Mouse (Mus musculus) erythroblast, adult 5-6 weeks (primary cell): ENCODE data around the gene Zfyve1. TPM values are rescaled to one million over a fixed set of nuclear protein-coding genes. Genes with fewer than 3 reads are reported as not detected.

Source experiments
- ATAC-seq: replicated peaks from 2 replicates; pipeline ENCODE4 v1.8.0; 2016; ENCODE audit warnings: moderate number of reproducible peaks, mild to moderate bottlenecking, moderate TSS enrichment, inconsistent platforms; ENCODE audit not compliant: poor library complexity, low FRiP score, severe bottlenecking
- total RNA-seq, 2 experiments: library from RNA; stranded (forward) in 1 of 2; stranded (reverse) in 1 of 2; fragments of 150-400 nt in 1 of 2; fragments of 200-764, 138-1000 nt in 1 of 2; gene quantifications; 2 replicates each; pipeline versions ENCODE4 v1.2.3 to v1.2.4; 2015 to 2017; ENCODE audit warnings: low replicate concordance in 2 of 2

Zfyve1 gene
- total RNA-seq, 2 experiments from 2014 or later, result 28.3 to 31.3 TPM

DNA sequence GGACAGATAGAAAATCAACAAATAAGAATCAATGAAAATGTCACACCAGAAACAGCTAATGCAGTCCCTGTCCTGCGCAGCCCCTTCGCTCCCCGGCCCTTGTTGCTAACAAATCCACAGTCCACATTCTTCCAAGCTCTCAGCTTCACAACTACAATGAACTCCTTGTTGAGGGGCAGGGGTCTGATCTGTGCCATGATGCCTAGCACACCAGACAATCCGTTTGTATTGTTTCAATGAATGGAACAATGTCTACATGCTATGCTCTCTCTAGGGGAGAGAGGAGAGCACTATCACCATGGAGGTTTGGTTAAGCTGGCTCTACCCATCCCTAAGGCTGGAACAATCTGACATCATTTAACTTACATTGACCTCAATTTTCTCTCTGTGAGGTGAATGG, 14.3 kb downstream of the Zfyve1 start:
- no peak for ATAC-seq

DNA sequence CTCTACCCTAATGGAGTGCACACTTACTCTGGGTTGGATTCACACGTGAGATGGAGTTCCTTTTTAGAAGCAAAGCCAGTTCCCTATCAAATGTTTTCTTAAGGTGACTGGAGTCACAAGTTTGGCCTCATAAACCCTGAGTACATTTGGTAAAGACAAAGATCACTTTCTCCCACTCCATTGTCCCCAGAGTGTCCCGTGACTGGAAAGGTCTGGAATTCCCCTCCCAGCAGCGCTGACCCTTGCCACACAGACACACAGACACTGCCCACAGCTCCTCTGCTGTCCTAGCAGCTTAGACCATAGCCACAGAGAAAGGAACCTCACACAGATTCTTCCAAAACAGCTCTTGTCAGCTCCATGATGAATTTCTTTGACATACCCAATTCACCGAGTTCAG, 14.9 kb downstream of the Zfyve1 start:
- no peak for ATAC-seq

DNA sequence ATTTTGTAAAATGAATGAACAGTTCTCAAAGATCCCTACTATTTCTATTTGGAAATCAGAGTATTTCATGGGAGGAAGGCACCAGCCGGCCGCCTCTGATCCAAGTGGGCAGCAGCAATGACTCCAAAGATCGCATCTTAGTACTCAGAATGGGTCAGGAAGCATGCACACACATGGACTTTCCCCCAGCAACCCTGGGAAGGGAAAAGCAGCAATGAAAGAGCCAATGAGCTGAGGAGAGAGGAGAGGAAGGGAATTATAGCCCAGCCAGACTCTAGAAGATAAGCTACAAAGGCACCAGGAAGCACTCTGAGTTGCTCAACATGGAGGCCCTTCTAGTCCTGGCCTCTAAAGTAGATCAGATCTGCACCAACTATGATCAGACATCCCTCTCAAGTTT, 16.7 kb downstream of the Zfyve1 start:
- no peak for ATAC-seq

DNA sequence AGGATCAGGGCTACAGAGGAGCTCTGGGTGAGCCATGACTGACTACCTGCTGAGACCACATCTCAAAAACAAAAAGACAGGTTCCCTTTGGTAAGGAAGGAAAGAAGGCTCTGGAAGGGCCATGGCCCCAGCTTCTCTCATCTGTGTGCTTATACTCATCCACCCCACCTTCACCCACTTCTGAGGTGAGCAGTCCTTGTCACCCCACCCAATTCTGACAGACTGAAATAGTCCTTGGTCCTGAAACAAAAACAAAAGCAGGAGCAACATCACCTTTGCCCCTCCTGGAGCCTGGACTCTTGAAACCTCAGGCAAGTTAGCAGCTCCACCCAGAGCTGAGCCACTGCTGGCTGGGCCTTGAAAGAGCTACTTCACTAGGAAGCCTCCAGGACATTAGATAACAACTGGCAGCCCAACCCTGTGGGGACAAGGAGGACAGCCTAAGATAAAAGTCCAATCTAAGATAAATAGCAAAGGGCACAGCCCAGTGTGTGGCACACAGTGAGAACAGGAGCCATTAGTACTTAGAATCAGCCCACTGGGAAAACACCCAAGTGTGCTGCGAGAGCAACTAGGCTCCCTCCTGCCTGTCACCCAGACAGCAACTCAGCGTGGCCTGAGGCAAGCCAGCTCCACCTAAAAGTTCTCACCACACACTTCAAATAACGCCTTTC, 18.0 kb downstream of the Zfyve1 start:
- ATAC-seq, result peak; percentile 95

DNA sequence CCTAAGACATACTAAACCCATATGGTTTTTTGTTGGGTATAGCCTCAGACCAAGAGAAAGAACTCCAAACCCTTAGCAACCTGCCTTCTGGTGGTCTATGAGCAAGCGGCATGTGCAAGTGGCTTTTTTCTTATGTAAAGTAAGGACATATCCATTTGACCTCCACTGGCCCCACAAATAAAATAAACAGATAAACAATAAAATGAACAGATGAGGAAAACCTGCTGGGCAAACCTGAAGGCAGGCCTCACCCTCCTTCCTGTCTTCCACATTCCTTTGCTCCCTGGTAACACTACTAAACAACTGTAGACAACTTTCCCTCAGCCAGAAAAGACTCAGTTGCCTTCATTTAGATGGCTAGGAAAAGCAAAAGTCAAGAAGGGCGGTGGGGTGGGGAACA, 18.7 kb downstream of the Zfyve1 start:
- ATAC-seq, result no peak

DNA sequence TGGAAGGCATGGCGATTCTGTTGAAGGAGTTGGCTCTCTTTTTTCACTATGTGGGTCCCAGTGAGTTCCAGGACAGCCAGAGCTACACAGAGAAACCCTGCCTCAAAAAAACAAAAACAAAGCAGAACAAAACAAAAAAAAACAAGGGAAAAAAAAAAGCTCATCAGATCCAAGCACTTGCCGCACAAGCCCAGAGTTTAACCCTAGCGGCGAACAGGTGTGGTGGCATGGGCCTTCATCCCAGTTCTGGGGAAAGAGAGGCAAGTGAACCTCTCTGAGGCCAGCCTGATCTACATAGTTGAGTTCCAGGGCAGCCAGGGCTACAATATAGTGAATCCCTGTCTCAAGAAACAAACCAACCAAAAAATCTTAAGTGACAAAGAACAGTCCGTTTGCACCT, 19.6 kb downstream of the Zfyve1 start:
- no peak for ATAC-seq

DNA sequence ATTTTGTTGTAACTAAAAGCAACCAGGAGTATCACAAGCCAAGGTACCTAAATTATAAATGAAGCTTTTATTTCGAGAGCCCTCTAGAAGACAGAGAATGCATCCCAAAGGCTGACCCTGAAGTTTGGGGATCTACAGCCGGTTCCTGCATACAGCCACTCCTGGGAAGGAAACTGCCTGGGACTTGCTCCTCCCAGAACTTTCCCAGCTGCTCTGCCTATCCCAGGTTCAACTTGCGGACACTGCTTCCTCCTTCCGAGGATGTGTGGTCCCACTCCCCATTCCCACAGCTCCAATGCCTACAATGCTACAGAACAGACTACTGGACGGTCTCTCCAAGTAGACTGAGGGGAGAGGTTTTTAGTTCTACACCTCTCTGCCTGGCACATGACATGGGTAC, 24.3 kb downstream of the Zfyve1 start:
- ATAC-seq, result no peak

- no peak for ATAC-seq
Measured at GRCm38 (mm10) chr12:83569866-83570265, 27.2 kb downstream of the Zfyve1 start.

GRCm38 (mm10) chr12:83562589-83562988, 34.4 kb downstream of the Zfyve1 start:
- ATAC-seq, result no peak

DNA sequence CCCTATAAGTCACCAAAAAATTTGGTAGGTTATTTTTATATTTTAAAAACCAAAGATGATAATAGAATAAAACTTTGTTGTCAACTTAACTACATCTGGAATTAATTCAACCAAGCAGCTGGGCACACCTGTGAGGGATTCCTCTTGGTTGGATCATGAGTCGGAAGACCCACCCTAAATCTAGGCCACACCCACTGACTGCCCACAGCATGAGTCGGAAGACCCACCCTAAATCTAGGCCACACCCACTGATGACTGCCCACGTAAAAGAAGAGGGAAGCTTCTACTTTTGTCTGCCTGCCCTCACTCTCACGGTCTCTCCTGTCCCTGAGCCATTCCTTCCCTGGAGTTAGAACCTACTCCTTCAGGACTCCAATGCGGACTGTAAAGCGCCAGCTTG, 36.8 kb downstream of the Zfyve1 start:
- 0 out of 2 replicates have a peak, but pooled peaks have one; percentile 63 for ATAC-seq

GRCm38 (mm10) chr12:83558496-83558895, 38.5 kb downstream of the Zfyve1 start:
- ATAC-seq, result no peak

- ATAC-seq, result no peak
Measured at GRCm38 (mm10) chr12:83555605-83556004, 41.4 kb downstream of the Zfyve1 start.

- ATAC-seq, result no peak
Measured at GRCm38 (mm10) chr12:83553816-83554215, 43.2 kb downstream of the Zfyve1 start.

DNA sequence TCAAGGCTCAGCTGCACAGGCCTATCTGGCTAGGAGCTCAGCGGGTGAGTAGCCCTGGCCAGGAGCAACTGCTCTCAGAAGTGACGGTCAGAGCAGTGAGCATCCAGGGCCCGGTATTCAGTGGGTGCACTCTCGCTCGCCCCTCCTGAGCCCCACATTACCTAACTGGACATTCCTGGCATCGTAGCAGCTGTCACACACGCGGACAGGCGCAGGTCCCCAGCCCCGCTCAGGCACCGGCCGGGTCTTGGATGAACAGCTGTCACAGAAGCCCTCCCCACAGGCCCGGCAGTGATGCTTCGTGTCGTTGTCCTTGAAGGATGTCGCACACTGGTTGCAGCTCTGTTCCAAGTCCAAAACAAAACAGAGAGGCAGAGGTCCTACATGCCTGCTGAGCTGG, 45.7 kb downstream of the Zfyve1 start:
- ATAC-seq, result no peak

- ATAC-seq, result no peak
Measured at GRCm38 (mm10) chr12:83544791-83545190, 52.2 kb downstream of the Zfyve1 start.

DNA sequence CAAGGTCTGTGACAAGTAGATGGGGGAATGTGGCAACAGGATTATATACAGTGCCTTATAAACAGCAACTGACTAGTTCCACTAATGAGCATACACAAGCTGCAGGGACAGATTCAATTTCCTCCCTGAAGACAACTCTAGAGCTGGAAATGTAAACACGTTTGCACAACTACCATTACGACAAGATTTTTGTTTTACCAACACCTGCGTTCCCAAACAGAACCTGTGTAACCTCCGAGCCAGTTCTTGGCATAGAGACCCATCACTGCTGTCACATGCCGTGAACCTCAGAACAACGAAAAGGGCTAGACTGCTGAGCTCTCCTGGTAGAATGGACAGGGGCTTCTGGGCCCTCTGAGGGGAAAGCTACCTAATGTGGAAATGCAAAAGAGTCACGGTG, 53.0 kb downstream of the Zfyve1 start:
- no peak for ATAC-seq

DNA sequence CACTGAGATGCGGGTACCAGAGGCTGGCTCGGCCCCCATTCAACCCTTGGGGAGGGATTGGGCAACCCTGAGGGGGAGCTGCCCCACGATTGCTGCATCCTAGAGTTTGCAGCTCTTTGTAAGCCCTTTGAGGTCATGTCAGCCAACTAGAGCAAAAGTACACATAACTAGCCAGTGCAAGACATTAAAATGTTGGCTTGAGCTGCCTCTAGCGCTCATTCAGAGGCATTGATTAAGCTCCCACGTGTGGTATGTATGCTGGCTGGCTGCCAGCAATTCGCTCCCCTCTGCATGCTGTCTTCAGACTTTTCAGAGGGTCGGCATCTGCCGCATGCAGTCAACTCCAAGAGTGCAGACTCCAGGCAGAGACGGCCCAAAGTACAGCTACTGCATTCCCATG, 61.0 kb downstream of the Zfyve1 start:
- no peak for ATAC-seq

GRCm38 (mm10) chr12:83535428-83535827, 61.6 kb downstream of the Zfyve1 start:
- ATAC-seq, result no peak

- no peak for ATAC-seq
Measured at GRCm38 (mm10) chr12:83534190-83534589, 62.8 kb downstream of the Zfyve1 start.

- ATAC-seq, result no peak
Measured at GRCm38 (mm10) chr12:83532966-83533365, 64.1 kb downstream of the Zfyve1 start.

- no peak for ATAC-seq
Measured at GRCm38 (mm10) chr12:83531992-83532391, 65.0 kb downstream of the Zfyve1 start.

DNA sequence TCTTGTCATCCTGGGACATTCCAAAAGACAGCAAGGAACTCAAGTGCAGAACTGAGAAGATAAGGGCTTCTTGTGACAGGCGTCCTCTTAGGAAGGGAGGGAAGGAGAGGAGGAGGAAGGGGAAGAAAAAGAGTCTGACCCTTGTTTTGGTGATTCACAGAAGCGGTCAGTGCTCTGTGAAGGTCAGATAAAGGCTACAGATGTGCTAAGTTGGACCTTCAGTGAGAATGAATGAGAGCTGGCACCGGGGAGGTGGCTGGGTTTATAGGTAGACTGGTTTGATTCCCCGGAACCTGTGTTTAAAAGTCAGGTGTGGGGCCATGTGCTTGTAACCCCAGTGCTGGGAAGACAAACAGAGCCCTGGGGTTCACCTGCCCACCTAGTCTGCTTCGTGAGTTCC, 68.4 kb downstream of the Zfyve1 start:
- ATAC-seq, result no peak
